Mouse (Mus musculus) CH12.LX (cell line): ENCODE measurements around the gene Tnfsf8. TPM values are rescaled to one million over a fixed set of nuclear protein-coding genes. Genes with fewer than 3 reads are reported as not detected.

Experiments
- DNase-seq: peaks from one replicate; pipeline ENCODE4 v3.0.0-alpha.2; 2013; ENCODE audit errors: extremely low read depth
- H3K27ac ChIP-seq: 2 replicates; pipeline ENCODE4 v1.5.1; 2012; ENCODE audit warnings: low read depth, mild to moderate bottlenecking, control low read depth, moderate library complexity; ENCODE audit not compliant: insufficient read depth
- H3K27me3 ChIP-seq: replicated peaks from 2 replicates; pipeline ENCODE3; 2012; ENCODE audit warnings: inconsistent platforms
- H3K36me3 ChIP-seq, 2 experiments: replicated peaks in 1 of 2; 2 replicates each; pipeline versions ENCODE3 to v1.6.1; 2012; ENCODE audit warnings: inconsistent platforms in 1 of 2, low read length in 1 of 2, mild to moderate bottlenecking in 1 of 2, mixed read lengths in 1 of 2, moderate library complexity in 1 of 2; ENCODE audit not compliant: control insufficient read depth in 1 of 2, insufficient read depth in 1 of 2
- H3K4me1 ChIP-seq, 2 experiments: 2 replicates each; pipeline ENCODE4 v1.6.1; 2012; ENCODE audit warnings: inconsistent platforms in 1 of 2, moderate library complexity in 1 of 2; ENCODE audit not compliant: insufficient read depth in 2 of 2, control insufficient read depth in 1 of 2
- H3K4me2 ChIP-seq: 2 replicates; pipeline ENCODE4 v1.6.1; 2012; ENCODE audit warnings: low read depth, mild to moderate bottlenecking, control low read depth; ENCODE audit not compliant: poor library complexity, insufficient read depth, severe bottlenecking
- H3K4me3 ChIP-seq, 3 experiments: fragments of 150-350 bp in 1 of 3; sonication (generic) in 1 of 3; replicated peaks in 1 of 3; 2 replicates each; pipeline versions ENCODE3 to v1.5.1; 2011 to 2012; ENCODE audit warnings: low read depth in 2 of 3, low read length in 2 of 3, mild to moderate bottlenecking in 2 of 3, moderate library complexity in 2 of 3, control low read depth in 1 of 3, improper control_type of control experiment in 1 of 3, inconsistent platforms in 1 of 3, mixed read lengths in 1 of 3; ENCODE audit not compliant: poor library complexity in 1 of 3
- H3K79me2 ChIP-seq: replicated peaks from 2 replicates; pipeline ENCODE4 v1.6.1; 2012; ENCODE audit warnings: mild to moderate bottlenecking, moderate library complexity; ENCODE audit not compliant: control insufficient read depth, poor library complexity, insufficient read depth, severe bottlenecking; ENCODE audit errors: extremely low read depth
- H3K9ac ChIP-seq: 2 replicates; pipeline ENCODE4 v1.6.1; 2012; ENCODE audit warnings: low read depth, mild to moderate bottlenecking, control low read depth, moderate library complexity; ENCODE audit not compliant: insufficient read depth
- H3K9me3 ChIP-seq: replicated peaks from 2 replicates; pipeline ENCODE3; 2012; ENCODE audit warnings: low read length, inconsistent platforms, mixed read lengths
- BHLHE40 ChIP-seq: IDR thresholded peaks from 2 replicates; pipeline ENCODE4 v1.6.1; 2011; ENCODE audit warnings: mild to moderate bottlenecking, low read depth, low read length, improper control_type of control experiment
- CHD1 ChIP-seq: IDR thresholded peaks from 2 replicates; pipeline ENCODE4 v1.6.1; 2012; ENCODE audit warnings: low read depth, low read length, improper control_type of control experiment, inconsistent platforms
- CHD2 ChIP-seq: IDR thresholded peaks from 2 replicates; pipeline ENCODE4 v1.6.1; 2011; ENCODE audit warnings: low read length, improper control_type of control experiment
- ELF1 ChIP-seq: IDR thresholded peaks from 2 replicates; pipeline ENCODE4 v1.6.1; 2014; ENCODE audit warnings: low read depth, mild to moderate bottlenecking, inconsistent platforms, low read length, improper control_type of control experiment
- EP300 ChIP-seq: IDR thresholded peaks from 2 replicates; pipeline ENCODE4 v1.6.1; 2011; ENCODE audit warnings: low read length, improper control_type of control experiment
- ETS1 ChIP-seq: conservative IDR thresholded peaks from 2 replicates; pipeline ENCODE4 v1.6.1; 2012; ENCODE audit warnings: low read depth, mild to moderate bottlenecking, inconsistent platforms, low read length, improper control_type of control experiment, moderate library complexity
- GABPA ChIP-seq: IDR thresholded peaks from 2 replicates; pipeline ENCODE4 v1.6.1; 2012; ENCODE audit warnings: low read depth, low read length, improper control_type of control experiment, inconsistent platforms; ENCODE audit not compliant: insufficient replicate concordance
- HCFC1 ChIP-seq: IDR thresholded peaks from 2 replicates; pipeline ENCODE4 v1.6.1; 2012; ENCODE audit warnings: low read depth, mild to moderate bottlenecking, inconsistent platforms, low read length, improper control_type of control experiment
- IRF4 ChIP-seq: IDR thresholded peaks from 2 replicates; pipeline ENCODE4 v1.6.1; 2014; ENCODE audit warnings: low read depth, mild to moderate bottlenecking, inconsistent platforms, low read length, improper control_type of control experiment
- KAT2A ChIP-seq: IDR thresholded peaks from 2 replicates; pipeline ENCODE4 v1.6.1; 2012; ENCODE audit warnings: low read length, improper control_type of control experiment, inconsistent platforms; ENCODE audit not compliant: insufficient replicate concordance
- MAFK ChIP-seq: IDR thresholded peaks from 2 replicates; pipeline ENCODE4 v1.6.1; 2011; ENCODE audit warnings: low read length, improper control_type of control experiment; ENCODE audit not compliant: insufficient replicate concordance
- MAX ChIP-seq: IDR thresholded peaks from 2 replicates; pipeline ENCODE4 v1.6.1; 2011; ENCODE audit warnings: low read length, improper control_type of control experiment
- MAZ ChIP-seq: IDR thresholded peaks from 2 replicates; pipeline ENCODE4 v1.6.1; 2012; ENCODE audit warnings: low read depth, mild to moderate bottlenecking, inconsistent platforms, low read length, improper control_type of control experiment, moderate library complexity
- MEF2A ChIP-seq: IDR thresholded peaks from 2 replicates; pipeline ENCODE4 v1.6.1; 2014; ENCODE audit warnings: low read depth, mild to moderate bottlenecking, inconsistent platforms, low read length, improper control_type of control experiment, borderline replicate concordance
- MXI1 ChIP-seq: IDR thresholded peaks from 2 replicates; pipeline ENCODE4 v1.6.1; 2011; ENCODE audit warnings: mild to moderate bottlenecking, low read depth, low read length, improper control_type of control experiment
- MYC ChIP-seq: IDR thresholded peaks from 2 replicates; pipeline ENCODE4 v1.6.1; 2011; ENCODE audit warnings: low read depth, mild to moderate bottlenecking, improper control_type of control experiment, low read length
- NELFE ChIP-seq: IDR thresholded peaks from 2 replicates; pipeline ENCODE4 v1.6.1; 2011; ENCODE audit warnings: low read depth, low read length, improper control_type of control experiment
- PAX5 ChIP-seq: IDR thresholded peaks from 2 replicates; pipeline ENCODE4 v1.6.1; 2012; ENCODE audit warnings: low read length, inconsistent platforms, mixed read lengths
- POLR2AphosphoS2 ChIP-seq: IDR thresholded peaks from 2 replicates; pipeline ENCODE4 v1.6.1; 2011; ENCODE audit warnings: low read depth, low read length, improper control_type of control experiment
- RAD21 ChIP-seq: IDR thresholded peaks from 2 replicates; pipeline ENCODE4 v1.6.1; 2011; ENCODE audit warnings: low read depth, mild to moderate bottlenecking, low read length, improper control_type of control experiment, moderate library complexity
- RCOR1 ChIP-seq: conservative IDR thresholded peaks from 2 replicates; pipeline ENCODE4 v1.6.1; 2012; ENCODE audit warnings: low read depth, mild to moderate bottlenecking, inconsistent platforms, low read length, improper control_type of control experiment
- SIN3A ChIP-seq: IDR thresholded peaks from 2 replicates; pipeline ENCODE4 v1.6.1; 2012; ENCODE audit warnings: low read length, improper control_type of control experiment, inconsistent platforms
- TCF12 ChIP-seq: IDR thresholded peaks from 2 replicates; pipeline ENCODE4 v1.6.1; 2014; ENCODE audit warnings: low read depth, mild to moderate bottlenecking, inconsistent platforms, low read length, improper control_type of control experiment
- UBTF ChIP-seq: IDR thresholded peaks from 2 replicates; pipeline ENCODE4 v1.6.1; 2012; ENCODE audit warnings: low read depth, mild to moderate bottlenecking, inconsistent platforms, low read length, improper control_type of control experiment, moderate library complexity
- USF1 ChIP-seq: IDR thresholded peaks from 2 replicates; pipeline ENCODE4 v1.6.1; 2014; ENCODE audit warnings: low read depth, mild to moderate bottlenecking, inconsistent platforms, low read length, improper control_type of control experiment
- USF2 ChIP-seq: conservative IDR thresholded peaks from 2 replicates; pipeline ENCODE4 v1.6.1; 2011; ENCODE audit warnings: low read depth, low read length, improper control_type of control experiment
- ZKSCAN1 ChIP-seq: IDR thresholded peaks from 2 replicates; pipeline ENCODE4 v1.6.1; 2012; ENCODE audit warnings: low read depth, inconsistent platforms, low read length, improper control_type of control experiment, borderline replicate concordance
- ZMIZ1 ChIP-seq: IDR thresholded peaks from 2 replicates; pipeline ENCODE4 v1.6.1; 2012; ENCODE audit warnings: low read depth, mild to moderate bottlenecking, inconsistent platforms, low read length, improper control_type of control experiment
- dilution Hi-C: fragments of 300-500 bp; cut with MboI; formaldehyde crosslinking; loops from 2 replicates; pipeline ENCODE4 v1.14.3; 2020; ENCODE audit warnings: low sequenced_read_pairs; ENCODE audit not compliant: extremely low pct_unique_long_range_greater_than_20kb, extremely low pct_ligation_motif_present
- in situ Hi-C: fragments of 300-500 bp; cut with MboI; formaldehyde crosslinking; loops from 3 replicates; pipeline ENCODE4 v1.14.3; 2019; ENCODE audit warnings: low sequenced_read_pairs, low pct_ligation_motif_present, low pct_unique_long_range_greater_than_20kb, mixed read lengths
- polyA plus RNA-seq: library from polyadenylated mRNA; unstranded; fragments of >175 nt; gene quantifications from 2 replicates; pipeline ENCODE4 v1.2.1, GENCODE M21; 2012; ENCODE audit warnings: low read depth; ENCODE audit not compliant: insufficient read length
- total RNA-seq, 2 experiments: library from RNA; depleted of rRNA; stranded (reverse); fragments of 300-350 nt in 1 of 2; fragments of >200 nt in 1 of 2; gene quantifications; 2 replicates each; pipeline ENCODE4 v1.2.3; 2012 to 2014

Gene Tnfsf8
- total RNA-seq (2012; rRNA removed) (15.6 and 22.8 TPM in 2 replicates), total RNA-seq (2014; rRNA removed) (67.9 and 72.5 TPM in 2 replicates), polyA plus RNA-seq (19.4 and 19.8 TPM in 2 replicates)

GRCm38 (mm10) chr4:63860688-63861540 is at the start of gene Tnfsf8:
Gene Tnfsf8 (minus strand): TSS chr4:63861347.
- in situ Hi-C loops, result loop anchor here (5.0 to 10.0 kb wide), 2 partner anchors 66 to 456 kb away; partner anchors contain the start of gene Akna
- Histone ChIP-seq H3K79me2 (peaks cover 49% of the 10 kb centered on the region), H3K9me3 (no peaks in the 10 kb centered on the region), H3K27me3 (no peaks in the 10 kb centered on the region)
- dilution Hi-C loops, result no loop called here
- TF ChIP-seq SIN3A (peak; percentile 86), MXI1 (peak; percentile 68; the same call in 1 of the 2 replicates), ETS1 (peak; percentile 53; the same call in 1 of the 2 replicates), ZKSCAN1 (no peak), CHD1 (peak; percentile 97), MAFK (0 out of 2 replicates have a peak, but pooled peaks have one; percentile 29), USF1 (no peak; the same call in none of the 2 replicates), MAZ (no peak), ZMIZ1 (peak; percentile 83), CHD2 (0 out of 2 replicates have a peak, but pooled peaks have one; percentile 32), ELF1 (peak; percentile 39; the same call in 1 of the 2 replicates), MYC (0 out of 2 replicates have a peak, but pooled peaks have one; percentile 25), PAX5 (no peak), EP300 (peak; percentile 57), KAT2A (0 out of 2 replicates have a peak, but pooled peaks have one; percentile 38), USF2 (peak; percentile 20), UBTF (no peak), BHLHE40 (peak; percentile 78), TCF12 (peak; percentile 57), RAD21 (no peak; the same call in 1 of the 2 replicates), MEF2A (peak; percentile 30; the same call in 1 of the 2 replicates), MAX (peak; percentile 65), GABPA (no peak), RCOR1 (no peak), NELFE (peak; percentile 59; the same call in 1 of the 2 replicates), HCFC1 (0 out of 2 replicates have a peak, but pooled peaks have one; percentile 21), POLR2AphosphoS2 (no peak), IRF4 (peak; percentile 25; the same call in 1 of the 2 replicates)
- TF ChIP-seq, all 38 proteins: peak for 19
- H3K4me2 ChIP-seq, result peak within 1 kb of the TSS; percentile 88
- peak within 1 kb of the TSS; percentile 97 for H3K9ac ChIP-seq
- peak within 1 kb of the TSS; percentile 71 to 76 (median 74) for H3K4me3 ChIP-seq
- peaks cover 0 to 11% of the 10 kb centered on the region in 2 experiments for H3K36me3 ChIP-seq
- peak; percentile 73 for DNase-seq
- H3K4me1 ChIP-seq, result peaks cover 9 to 32% of the 10 kb centered on the region in 2 experiments
- H3K27ac ChIP-seq, result peak within 1 kb of the TSS; percentile 94
